Mouse (Mus musculus) brain, embryonic 14.5 days (tissue): ENCODE data around the gene Bak1.

Experiments
- CTCF ChIP-seq: fragments of 200-500 bp; IDR thresholded peaks from 2 replicates; pipeline ENCODE4 v1.5.1; 2012; ENCODE audit warnings: inconsistent platforms, mild to moderate bottlenecking, moderate library complexity, borderline replicate concordance; ENCODE audit not compliant: insufficient read depth, insufficient read length; ENCODE audit errors: extremely low read depth
- POLR2A ChIP-seq: fragments of 200-500 bp; IDR thresholded peaks from 2 replicates; pipeline ENCODE4 v1.6.1; 2012; ENCODE audit warnings: mild to moderate bottlenecking, inconsistent platforms, borderline replicate concordance; ENCODE audit not compliant: poor library complexity, insufficient read depth, insufficient read length, severe bottlenecking; ENCODE audit errors: extremely low read depth

DNA sequence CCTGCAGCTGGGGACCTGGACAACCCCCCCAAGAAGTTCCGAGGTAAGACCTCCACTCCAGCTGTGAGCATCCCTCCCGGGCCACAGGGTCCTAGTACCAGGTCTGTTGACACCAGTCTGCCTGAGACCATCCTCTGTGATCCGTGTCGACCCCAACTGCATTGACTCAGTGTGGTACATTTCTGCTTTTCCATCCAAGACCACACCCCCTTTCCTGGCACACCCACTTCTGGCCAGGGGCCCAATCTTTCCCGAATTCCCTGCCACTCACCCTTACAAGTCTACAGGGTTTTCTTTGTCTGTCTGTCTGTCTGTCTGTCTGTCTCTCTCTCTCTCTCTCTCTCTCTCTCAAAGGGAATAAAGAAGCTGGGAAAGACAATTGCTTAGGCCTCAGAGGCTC lies 44.3 kb upstream of the Bak1 start:
- TF ChIP-seq POLR2A: no peak
- no peak for TF ChIP-seq CTCF
